Mouse (Mus musculus) CD8-positive naive resting alpha-beta T cell, adult 2 months (primary cell): Measurements from ENCODE around the gene Ncoa6.
"Not testable (repeated sequence)": the region's sequence is repeated elsewhere in the genome, so short reads cannot be mapped to it uniquely, and the experiment has no call there.

ENCODE experiments used
- DNase-seq, 2 experiments: peaks; one replicate each; pipeline ENCODE4 v3.0.0; 2022; ENCODE audit warnings: low read depth in 2 of 2, low spot score in 2 of 2

Gene Ncoa6

DNA sequence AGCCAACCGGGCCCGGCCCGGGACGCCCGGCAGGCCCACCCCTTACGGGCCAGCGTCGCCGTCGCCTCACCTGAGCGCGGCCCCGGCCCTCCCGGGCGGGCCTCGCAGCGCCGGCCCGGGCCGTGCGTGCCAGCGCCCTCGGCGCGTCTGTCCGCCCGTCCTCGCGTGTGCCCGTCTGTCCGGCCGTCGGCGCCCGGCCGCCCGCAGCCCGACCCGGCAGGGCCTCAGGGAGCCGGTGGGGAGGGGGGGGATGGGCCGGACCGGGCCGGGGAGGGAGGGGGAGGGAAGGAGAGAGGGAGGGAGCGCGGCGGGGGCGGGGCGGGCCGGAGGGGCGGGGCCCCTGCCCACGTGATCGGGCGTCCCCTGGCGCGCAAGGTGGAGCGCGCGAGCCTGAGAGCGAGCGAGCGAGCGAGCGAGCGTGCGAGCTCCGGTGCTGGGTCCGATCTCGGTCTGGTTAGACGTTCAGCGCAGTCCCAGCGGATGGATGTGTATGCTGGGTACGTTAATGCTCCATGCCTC is at the start of gene Ncoa6:
Gene Ncoa6 (minus strand): TSS at position 325 of the 519 bp plus-strand sequence.
- peak; percentile 17 to 35 for DNase-seq

DNA sequence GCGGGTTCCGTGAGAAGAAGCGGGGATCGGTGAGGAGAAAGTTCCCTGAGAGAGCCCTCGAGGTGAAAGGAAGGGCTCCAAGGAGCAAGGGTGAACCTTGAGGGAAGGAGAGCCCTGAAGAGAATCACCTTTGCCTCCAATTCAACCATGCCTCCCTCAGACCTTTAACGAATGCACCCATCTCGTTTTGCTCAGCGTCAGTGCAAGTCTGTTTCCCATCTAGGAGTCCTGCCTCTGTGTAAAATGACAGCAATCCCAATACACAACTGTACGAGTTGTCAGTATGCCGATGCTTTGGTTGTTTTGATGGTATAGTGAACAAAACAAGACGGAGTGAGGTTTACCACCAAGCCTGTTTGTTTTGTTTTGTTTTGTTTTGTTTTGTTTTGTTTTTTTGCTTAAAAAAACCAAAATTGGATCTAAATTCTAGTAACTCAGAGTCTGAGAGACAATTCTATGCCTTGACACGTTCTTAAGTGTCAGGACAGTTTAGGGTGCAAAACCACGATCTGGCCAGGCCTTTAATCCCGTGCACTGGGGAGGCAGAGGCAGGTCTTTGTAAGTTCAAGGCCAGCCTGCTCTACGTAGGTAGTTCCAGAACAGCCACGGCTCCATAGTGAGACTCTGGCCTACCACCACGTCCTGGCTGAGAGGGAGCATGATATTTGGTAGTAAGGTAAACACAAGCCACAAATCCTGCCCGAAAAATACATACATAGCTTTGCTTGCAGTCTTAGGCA is 45.0 kb upstream of the Ncoa6 start:
- DNase-seq: no peak

DNA sequence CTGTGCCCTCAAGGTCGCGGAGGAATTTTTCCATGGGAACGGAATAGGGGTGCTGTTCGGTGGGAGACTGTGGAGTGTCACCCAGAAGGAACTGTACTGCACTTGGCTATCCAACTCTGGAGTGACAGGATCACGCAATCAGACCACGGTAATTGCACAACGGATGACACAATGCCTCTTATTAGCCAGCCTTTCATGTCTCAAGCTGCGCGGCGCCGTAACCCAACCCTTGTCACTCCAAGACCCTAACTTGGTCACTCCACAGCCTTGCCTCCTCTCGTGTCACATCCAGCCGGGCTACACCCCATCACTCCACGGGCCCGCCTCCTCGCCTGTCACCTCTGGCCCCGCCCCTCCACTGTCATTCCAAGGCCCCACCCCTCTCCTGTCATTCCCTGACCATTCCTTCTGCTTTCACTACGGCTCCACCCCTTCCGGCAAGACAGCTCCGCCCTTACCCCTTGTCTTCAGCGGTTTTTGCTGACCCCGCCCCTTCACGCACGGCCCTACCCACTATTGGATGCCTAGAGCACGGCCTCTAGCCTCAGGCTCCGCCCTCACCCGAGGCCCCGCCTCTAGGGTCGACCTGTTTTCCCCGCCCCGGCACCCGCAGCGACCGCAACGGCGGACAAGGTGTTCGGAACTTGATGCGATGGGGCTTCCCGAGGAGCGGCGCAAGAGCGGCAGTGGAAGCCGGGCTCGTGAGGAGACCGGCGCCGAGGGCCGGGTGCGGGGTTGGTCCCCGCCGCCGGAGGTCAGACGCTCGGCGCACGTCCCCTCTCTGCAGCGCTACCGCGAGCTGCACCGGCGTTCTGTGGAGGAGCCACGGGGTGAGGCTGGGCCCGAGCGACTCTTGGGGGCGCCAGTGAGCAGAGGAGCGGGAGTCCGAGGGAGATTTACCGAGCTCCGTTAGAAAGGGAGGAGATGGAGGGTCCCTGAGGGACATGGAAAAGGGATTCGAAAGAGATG is 44.0 kb upstream of the Ncoa6 start, which contains the start of the genes Acss2 and Ggt7:
Gene Acss2 (plus strand): TSS at position 494 of the 969 bp plus-strand sequence.
Gene Ggt7 (minus strand): TSS at position 783 of the 969 bp plus-strand sequence.
- peak; percentile 95 to 98 for DNase-seq

- DNase-seq: peak; percentile 26 to 53
Measured at GRCm38 (mm10) chr2:155515941-155516340, 42.2 kb upstream of the Ncoa6 start.

DNA sequence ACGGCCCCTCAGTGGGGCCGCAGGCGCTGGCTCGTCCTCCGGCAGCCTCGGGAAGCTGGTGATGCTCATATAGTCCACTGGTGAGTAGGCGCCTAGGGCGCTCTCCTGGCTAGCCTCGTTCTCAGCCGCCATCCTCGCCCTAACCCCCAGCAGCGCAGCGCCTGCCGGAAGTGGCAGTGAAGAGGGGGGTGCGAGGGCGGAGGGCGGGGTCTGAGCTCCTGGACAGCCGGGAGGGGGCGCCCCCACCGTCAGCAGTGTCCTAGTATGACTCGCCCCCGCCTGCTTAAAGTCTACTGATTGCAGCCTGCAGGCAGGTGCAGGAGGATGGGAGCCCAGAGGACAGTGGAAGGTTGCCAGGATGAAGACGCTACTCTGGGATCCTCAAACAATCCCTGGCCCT is 41.0 kb upstream of the Ncoa6 start:
- peak; percentile 79 to 83 for DNase-seq

GRCm38 (mm10) chr2:155513543-155513942 is 39.8 kb upstream of the Ncoa6 start:
- DNase-seq: no peak

GRCm38 (mm10) chr2:155512479-155512878 is 38.8 kb upstream of the Ncoa6 start:
- DNase-seq: peak; percentile 57 to 70

DNA sequence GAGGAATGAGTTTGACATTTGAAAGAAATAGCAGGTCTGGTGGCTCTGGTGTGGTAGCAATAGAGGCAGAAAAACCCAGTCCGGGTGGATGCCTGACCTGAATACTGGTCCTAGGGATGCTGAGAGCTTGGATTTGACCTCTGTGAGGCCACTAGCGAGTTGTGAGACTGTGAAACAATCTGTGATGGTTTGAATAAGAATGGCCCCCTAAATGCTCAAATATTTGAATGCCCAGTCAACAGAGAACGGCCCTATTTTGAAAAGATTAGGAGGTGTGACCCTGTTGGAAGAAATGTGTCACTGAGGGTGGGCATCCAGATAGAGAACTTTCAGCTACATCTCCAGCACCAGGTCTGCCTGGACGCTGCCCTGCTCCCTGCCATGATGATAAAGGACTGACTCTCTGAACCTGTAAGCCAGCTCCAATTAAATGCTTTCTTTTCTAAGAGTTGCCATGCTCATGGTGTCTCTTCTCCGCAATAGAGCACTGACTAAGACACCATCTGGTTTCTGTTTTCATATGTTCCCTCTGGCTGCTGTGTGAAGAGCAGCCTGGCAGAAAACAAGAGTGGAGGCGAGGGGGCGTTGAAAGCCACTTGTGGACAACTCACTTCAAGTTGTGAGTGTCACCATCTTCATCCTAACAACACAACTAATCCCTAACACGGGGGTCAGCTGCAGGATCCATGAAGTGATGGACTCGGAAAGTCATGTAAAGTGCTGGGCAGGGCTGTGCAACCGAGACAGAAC is 34.2 kb upstream of the Ncoa6 start:
- DNase-seq: no peak

GRCm38 (mm10) chr2:155505811-155506210 is 32.1 kb upstream of the Ncoa6 start:
- DNase-seq: no peak

- DNase-seq: no peak
Measured at GRCm38 (mm10) chr2:155504440-155505355, 31.0 kb upstream of the Ncoa6 start.

- DNase-seq: no peak
Measured at GRCm38 (mm10) chr2:155502596-155502995, 28.9 kb upstream of the Ncoa6 start.

DNA sequence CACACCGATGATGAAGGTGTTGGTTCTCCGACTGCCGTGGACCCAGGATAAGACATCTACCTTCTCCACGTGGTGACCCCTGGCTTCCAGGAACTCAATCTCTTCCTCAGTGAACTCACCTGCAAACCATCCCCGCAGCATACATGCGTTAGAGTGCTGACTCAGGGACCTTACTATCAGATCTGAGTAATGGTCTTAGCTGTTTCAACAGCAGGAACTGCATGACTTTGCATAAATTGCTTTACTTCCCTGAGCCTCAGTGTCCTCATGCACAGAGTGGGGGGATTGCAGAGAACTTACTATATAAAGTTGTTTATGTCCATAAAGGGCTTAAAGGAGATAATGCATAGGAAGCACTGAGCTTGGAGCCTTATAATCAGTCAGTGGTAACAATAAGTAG is 17.3 kb upstream of the Ncoa6 start:
- no peak for DNase-seq

DNA sequence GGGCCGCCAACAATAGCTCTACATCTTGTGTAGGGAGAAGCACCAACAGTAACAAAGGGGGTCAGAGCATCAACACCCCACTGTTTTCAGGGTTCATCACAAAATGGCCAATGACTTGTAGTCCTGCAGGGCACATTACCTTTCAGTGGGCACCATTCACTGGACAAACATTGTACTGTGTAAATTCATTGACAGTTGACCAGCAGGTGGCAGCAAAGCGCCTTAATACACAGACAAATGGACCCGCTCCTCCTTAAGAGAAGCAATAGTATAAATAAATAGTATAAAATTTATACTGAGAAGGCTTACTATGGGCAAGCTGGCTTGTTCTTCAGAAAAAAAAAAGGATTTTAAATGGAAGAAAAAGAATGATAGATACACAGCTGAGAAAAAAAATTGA is 8.3 kb upstream of the Ncoa6 start:
- DNase-seq: peak; percentile 58 to 67

- DNase-seq: peak in 1 of 2 experiments; percentile 16
Measured at GRCm38 (mm10) chr2:155472671-155473569, 774 bp downstream of the Ncoa6 start.

DNA sequence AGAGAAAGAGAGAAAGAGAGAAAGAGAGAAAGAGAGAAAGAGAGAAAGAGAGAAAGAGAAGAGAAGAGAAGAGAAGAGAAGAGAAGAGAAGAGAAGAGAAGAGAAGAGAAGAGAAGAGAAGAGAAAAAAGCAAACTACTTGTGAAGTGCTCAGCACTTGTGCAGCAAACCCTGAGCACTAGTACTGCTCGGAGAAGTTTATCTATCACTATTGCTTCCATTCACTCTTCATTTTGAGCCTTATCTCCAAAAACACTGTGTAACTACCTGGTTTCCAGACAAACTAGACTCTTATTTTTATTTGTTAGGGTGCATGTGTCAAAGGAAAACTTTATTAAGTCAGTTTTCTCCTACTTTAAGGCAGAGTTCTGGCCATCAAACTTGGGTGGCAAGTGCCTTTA is 6.8 kb downstream of the Ncoa6 start:
- no peak for DNase-seq

DNA sequence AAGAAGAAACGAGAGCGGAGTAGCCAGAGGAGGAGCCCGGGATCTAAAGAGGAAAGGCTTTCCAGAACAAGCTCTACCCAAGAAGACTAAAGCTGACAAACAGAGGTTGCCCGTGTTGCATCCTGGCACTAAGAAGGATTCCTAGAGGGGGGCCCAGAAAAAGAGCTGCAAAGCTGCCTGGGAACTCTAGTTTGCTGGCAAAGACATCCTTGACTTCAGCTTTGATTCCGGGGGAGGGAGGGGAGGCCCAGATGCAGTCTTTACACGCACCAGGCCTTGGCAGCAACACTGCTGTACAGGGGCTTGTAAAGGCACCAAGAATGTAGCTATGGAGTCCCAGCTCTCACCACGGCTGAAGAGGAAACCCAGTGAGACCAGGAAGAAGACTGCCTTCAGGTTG is 20.1 kb downstream of the Ncoa6 start:
- DNase-seq: no peak

- DNase-seq: no peak
Measured at GRCm38 (mm10) chr2:155451256-155451655, 22.4 kb downstream of the Ncoa6 start.

DNA sequence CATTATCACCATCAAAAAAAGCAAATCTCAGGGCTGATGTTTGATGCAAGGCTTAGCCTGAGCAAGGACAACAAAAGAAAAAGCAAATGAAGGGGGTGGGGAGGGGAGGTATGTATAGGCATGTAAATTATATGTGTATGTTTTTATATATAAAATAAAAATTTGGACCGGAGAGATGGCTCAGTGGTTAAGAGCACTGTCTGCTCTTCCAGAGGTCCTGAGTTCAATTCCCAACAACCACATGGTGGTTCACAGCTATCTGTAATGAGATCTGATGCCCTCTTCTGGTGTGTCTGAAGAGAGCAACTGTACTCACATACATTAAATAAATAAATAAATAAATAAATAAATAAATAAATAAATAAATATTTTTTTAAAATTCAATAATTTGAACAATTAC is 25.8 kb downstream of the Ncoa6 start:
- not testable (repeated sequence) for DNase-seq

DNA sequence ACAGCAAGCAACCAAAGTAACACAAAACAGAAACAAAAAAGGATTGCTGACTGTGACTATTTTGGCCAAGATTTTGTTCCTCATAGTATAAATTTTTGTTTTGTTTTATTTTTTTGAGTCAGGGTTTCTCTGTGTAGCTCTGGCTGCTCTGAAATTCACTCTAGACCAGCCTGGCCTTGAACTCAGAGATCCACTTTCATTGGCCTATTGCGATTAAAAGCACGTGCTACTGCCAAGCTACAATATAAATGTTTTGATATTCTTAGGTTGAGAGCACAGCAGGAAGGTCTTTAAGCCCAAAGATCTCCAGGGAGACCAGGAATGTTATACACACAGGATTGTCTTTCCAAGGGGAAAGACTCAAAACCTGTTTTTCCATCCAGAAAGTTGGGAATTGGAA is 30.2 kb downstream of the Ncoa6 start:
- no peak for DNase-seq
